Mouse (Mus musculus) olfactory bulb, adult 2 months (tissue): ENCODE measurements at regions not wholly inside any gene's neighbourhood (a gene's known extent, or its start where the extent isn't known, plus 50 kb on each side); places are given as distances from the start of the nearest gene placed in this dataset.
A peak's percentile ranks its signal among the peaks of the same experiment; 100 is the strongest.

Experiments
- H3K27ac ChIP-seq: fragments of 200-500 bp; 2 replicates; pipeline ENCODE4 v1.5.1; 2012; ENCODE audit warnings: low read depth, low read length; ENCODE audit not compliant: insufficient read depth
- H3K4me1 ChIP-seq: fragments of 200-500 bp; 2 replicates; pipeline ENCODE4 v1.6.1; 2012; ENCODE audit warnings: low read length; ENCODE audit not compliant: control insufficient read depth, insufficient read depth
- H3K4me3 ChIP-seq: fragments of 200-500 bp; 2 replicates; pipeline ENCODE4 v1.5.1; 2012; ENCODE audit warnings: mild to moderate bottlenecking, low read depth, low read length, moderate library complexity; ENCODE audit not compliant: insufficient read depth
- CTCF ChIP-seq: fragments of 200-500 bp; IDR thresholded peaks from 2 replicates; pipeline ENCODE4 v1.5.1; 2012; ENCODE audit warnings: low read depth, mild to moderate bottlenecking, low read length, moderate library complexity; ENCODE audit not compliant: insufficient read depth
- POLR2A ChIP-seq: fragments of 200-500 bp; IDR thresholded peaks from 2 replicates; pipeline ENCODE4 v1.6.1; 2012; ENCODE audit warnings: mild to moderate bottlenecking, low read depth, low read length, moderate library complexity; ENCODE audit not compliant: insufficient read depth
- WGBS: fragments of 180-500 bp; shearing (Covaris S2); methylation state at CpG from one replicate; pipeline ENCODE4 v1.1.7; 2018; 5-methylcytosine and 5-hydroxymethylcytosine counted together

DNA sequence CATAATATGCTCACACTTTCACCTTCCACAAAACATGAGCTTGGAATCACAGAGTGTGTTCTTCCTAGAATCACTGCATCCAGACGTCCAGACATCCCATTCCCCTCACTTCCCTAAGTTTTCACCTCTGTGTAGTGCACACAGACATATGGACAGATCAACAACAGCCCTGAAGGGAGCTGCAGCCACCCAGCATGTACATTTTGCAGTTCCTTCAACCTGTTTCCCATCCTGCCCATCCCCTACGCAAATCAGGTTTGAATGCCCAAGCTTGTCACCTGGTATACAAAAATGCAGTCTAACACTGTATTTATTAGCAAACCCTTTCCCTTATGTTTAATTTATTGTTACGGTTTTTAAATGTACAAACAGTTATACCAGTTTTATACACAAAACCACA, 294.4 kb upstream of the Prkd1 start:
- no peak overlapping the region for H3K27ac ChIP-seq
- TF ChIP-seq POLR2A (no peak), CTCF (no peak)
- WGBS = 45% methylated on average over 3 of the region's 3 CpGs
- H3K4me3 ChIP-seq = no peak overlapping the region
- H3K4me1 ChIP-seq = no peaks in the 10 kb centered on the region; the same call in 1 of the 2 replicates

GRCm38 (mm10) chr12:50935516-50935915, 286.6 kb upstream of the Prkd1 start:
- H3K4me1 ChIP-seq = peaks cover 3% of the 10 kb centered on the region; the same call in 1 of the 2 replicates
- WGBS = 30% methylated on average over 5 of the region's 5 CpGs
- TF ChIP-seq CTCF = no peak
- TF ChIP-seq POLR2A = no peak
- peak overlapping the region; percentile 64; the same call in 1 of the 2 replicates for H3K27ac ChIP-seq
- no peak overlapping the region for H3K4me3 ChIP-seq

GRCm38 (mm10) chr12:50932496-50932895, 283.6 kb upstream of the Prkd1 start:
- no peak overlapping the region for H3K27ac ChIP-seq
- no peak for TF ChIP-seq POLR2A
- no peak for TF ChIP-seq CTCF
- 94% methylated on average over 3 of the region's 3 CpGs for WGBS
- H3K4me1 ChIP-seq = peaks cover 3% of the 10 kb centered on the region; the same call in 1 of the 2 replicates
- H3K4me3 ChIP-seq = no peak overlapping the region

DNA sequence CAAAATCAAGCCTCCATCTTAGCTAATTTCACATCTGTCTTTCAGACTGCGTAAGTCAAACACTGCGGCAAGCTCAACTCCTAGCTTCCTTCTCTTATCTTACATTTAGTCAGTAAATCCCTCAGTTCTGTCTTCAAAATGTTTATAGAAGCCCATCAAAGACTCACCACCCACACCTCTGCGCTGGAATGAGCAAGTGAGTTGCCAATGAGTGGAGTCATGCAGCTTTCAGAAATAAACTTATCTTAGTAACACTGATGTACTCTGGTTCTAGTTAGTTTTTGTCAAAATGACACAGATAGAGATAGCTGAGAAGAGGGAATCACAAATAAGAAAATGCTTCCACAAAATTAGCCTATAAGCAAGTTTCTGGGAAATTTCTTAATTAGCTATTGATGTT, 280.7 kb upstream of the Prkd1 start:
- H3K4me3 ChIP-seq = no peak overlapping the region
- TF ChIP-seq POLR2A (no peak), CTCF (no peak)
- 95% methylated on average over 3 of the region's 3 CpGs for WGBS

GRCm38 (mm10) chr12:50926234-50926633, 277.3 kb upstream of the Prkd1 start:
- no peak overlapping the region for H3K27ac ChIP-seq
- H3K4me1 ChIP-seq = no peaks in the 10 kb centered on the region
- no peak overlapping the region for H3K4me3 ChIP-seq
- TF ChIP-seq POLR2A (no peak), CTCF (no peak)
- WGBS = 38% methylated on average over 2 of the region's 2 CpGs

More for the DNA sequence above, 280.7 kb upstream of the Prkd1 start:
- no peaks in the 10 kb centered on the region for H3K4me1 ChIP-seq
- no peak overlapping the region for H3K27ac ChIP-seq

DNA sequence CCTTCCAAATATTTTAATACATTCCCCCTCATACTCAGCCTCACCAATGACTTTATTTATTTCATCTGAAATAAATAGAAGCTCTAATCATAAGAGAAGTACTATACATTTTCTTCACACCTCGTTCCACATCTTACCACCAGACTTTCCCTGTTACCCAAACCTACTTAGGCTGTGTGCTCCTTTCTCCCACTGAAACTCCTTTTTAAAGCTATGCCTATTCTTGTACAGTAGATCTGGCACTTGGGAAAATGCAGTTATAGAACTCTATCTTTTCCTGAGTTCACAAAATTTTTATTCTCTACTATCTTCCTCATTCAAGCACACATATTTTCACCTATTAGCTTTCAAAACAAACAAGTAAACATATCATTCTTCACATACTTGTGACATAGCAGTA, 272.8 kb upstream of the Prkd1 start:
- no peak overlapping the region for H3K27ac ChIP-seq
- no peak overlapping the region for H3K4me3 ChIP-seq
- 77% methylated on average over 1 of the region's 1 CpGs for WGBS
- TF ChIP-seq POLR2A (no peak), CTCF (no peak)
- H3K4me1 ChIP-seq = no peaks in the 10 kb centered on the region

DNA sequence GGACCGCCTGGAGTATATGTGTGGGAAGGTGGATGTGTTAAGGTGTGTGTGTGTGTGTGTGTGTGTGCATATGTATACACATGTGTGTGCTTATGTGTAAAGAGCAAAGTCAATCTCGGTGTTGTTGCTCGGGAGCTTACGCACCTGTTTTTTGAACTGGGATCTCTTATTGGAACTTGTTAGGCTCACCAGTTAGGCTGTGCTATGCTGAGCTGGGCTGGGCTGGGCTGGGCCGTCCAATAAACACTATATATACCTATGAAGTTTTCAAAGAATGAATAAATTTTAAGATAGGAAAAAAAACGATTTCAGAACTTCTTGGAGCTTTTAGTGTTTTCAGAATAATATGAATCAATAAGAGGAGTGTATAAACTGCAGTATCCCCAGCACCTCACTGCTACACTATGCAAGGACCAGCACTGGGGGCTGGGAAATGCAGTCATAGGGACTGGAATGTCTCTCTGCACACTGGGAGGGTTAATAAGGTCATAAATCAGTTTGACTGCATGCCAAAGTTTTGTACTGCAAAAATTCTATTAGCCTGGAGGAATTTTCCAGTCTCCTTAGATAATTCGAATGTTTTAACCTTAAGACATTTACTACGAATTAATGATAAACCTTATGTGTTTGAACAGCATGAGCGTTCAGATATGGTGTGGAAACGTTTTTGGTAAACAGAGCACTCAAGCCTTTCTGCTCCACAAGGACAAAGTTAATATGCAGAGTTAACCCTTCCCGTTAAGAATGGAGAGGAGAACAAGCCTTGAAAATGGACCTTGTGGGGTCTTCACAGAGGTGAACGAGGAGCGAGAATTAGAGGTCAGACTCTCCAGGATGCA, 250.9 kb upstream of the Prkd1 start:
- 87% methylated on average over 13 of the region's 13 CpGs for WGBS

GRCm38 (mm10) chr12:50897606-50898166, 248.8 kb upstream of the Prkd1 start:
- TF ChIP-seq POLR2A (no peak), CTCF (no peak)
- WGBS = 90% methylated on average over 3 of the region's 3 CpGs
- Histone ChIP-seq H3K27ac (no peak overlapping the region), H3K4me3 (no peak overlapping the region), H3K4me1 (peaks cover 2% of the 10 kb centered on the region)

More for the DNA sequence above, 250.9 kb upstream of the Prkd1 start:
- Histone ChIP-seq H3K27ac (no peak overlapping the region), H3K4me3 (no peak overlapping the region), H3K4me1 (no peaks in the 10 kb centered on the region)
- TF ChIP-seq CTCF (no peak), POLR2A (no peak)

GRCm38 (mm10) chr12:50893604-50894003, 244.7 kb upstream of the Prkd1 start:
- 49% methylated on average over 5 of the region's 5 CpGs for WGBS
- H3K4me1 ChIP-seq = peaks cover 2% of the 10 kb centered on the region
- no peak overlapping the region for H3K27ac ChIP-seq
- no peak for TF ChIP-seq CTCF
- TF ChIP-seq POLR2A = no peak
- H3K4me3 ChIP-seq = no peak overlapping the region

DNA sequence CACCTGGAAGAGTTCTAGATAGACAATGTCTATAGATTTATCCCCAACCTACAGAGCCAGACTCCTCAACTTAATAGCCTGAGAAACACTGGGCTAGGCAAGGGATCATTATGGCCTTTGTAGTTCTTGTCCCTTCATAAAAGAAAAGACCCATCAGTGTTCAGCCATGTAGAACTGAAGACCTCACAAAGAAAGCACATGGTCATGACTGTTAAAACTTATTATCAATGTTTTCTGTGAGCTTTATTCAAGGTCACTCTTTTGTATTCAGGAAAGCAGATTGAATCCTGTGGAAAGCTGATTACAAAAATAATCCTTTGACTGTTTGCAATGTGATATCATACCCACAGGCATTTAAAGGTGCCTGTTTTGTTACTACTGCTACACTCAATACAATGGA, 226.9 kb upstream of the Prkd1 start:
- no peak overlapping the region for H3K4me3 ChIP-seq
- TF ChIP-seq POLR2A (no peak), CTCF (no peak)
- no peak overlapping the region for H3K27ac ChIP-seq
- H3K4me1 ChIP-seq = no peaks in the 10 kb centered on the region; the same call in 1 of the 2 replicates
